Mouse (Mus musculus) lung, postnatal 4 days (tissue): ENCODE data around the gene Hspb8.

Experiments
- DNase-seq, 2 experiments: peaks; one replicate each; pipeline ENCODE4 v3.0.0; 2021

Gene Hspb8

GRCm38 (mm10) chr5:116422699-116423201 lies at the start of gene Hspb8:
TSS of gene Hspb8 (minus strand) at chr5:116422864.
- peak; percentile 83 to 90 for DNase-seq

GRCm38 (mm10) chr5:116461354-116462042 lies 38.8 kb upstream of the Hspb8 start:
- DNase-seq: no peak

DNA sequence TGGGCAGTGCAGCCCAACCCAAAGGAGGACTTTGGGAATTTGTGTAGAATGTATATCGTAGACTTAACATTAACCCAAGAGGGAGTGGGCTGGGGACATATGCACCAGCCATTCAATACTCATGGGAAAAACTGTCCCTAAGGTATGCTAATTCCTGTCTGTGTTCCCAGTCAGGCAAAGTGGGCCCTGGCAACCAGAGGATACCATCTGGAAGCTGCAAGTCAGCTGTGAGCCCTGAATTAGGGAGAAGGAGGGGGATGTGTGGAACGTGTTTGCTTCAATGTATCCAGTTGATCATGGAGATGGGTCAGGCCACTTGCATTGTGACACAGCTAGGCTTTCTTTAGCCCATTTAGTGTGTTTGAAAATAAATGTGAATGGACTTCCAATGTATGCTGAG lies 37.3 kb upstream of the Hspb8 start:
- no peak for DNase-seq

DNA sequence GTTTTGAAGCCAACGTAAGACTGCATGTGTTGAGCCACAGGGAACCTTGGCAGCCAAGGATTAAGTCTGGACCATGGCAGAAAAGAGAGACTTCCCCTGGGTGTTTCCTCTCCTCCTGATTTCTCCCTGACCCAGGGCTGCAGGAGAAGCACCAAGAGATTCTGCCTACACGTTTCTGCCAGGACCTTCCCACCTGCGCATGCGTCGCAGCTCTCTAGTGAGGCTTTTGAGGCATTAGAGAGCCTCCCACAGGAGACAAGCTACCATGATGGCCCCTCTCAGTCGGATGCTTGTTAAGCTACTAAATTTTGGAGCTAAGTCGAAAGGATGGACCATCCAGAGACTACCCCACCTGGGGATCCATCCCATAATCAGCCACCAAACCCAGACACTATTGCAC lies 35.1 kb upstream of the Hspb8 start:
- DNase-seq: no peak

DNA sequence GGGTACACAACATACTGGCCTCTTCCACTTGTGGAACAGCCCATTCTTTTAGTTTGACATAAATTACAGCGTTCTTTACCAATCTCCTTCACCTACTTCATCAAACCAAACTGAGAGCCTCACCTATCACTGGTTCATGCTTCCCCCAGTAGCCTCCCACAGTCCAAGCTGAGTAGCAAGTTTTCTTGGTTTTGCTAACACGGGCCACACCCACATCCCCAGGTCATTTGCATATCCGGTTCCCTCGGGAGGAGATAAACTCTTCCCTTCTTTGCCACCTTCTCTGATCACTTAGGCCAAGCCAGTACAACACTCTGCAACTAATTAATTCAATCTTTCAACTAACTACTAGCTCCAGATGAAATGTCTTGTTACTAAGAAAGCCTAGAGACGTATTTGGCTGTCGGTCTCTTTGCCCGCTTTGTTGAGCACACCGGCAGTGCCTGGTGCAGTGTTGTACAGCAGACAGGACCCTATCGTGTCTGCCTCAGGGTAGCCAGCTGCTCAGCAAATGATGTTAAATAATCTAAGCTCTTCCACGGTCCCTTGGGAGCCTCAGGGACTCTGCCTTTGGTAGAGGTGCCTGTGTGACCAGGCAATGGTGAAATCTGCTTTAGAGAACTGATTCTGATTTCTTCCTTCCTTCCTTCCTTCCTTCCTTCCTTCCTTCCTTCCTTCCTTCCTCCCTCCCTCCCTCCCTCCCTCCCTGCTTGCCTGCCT lies 34.3 kb upstream of the Hspb8 start:
- DNase-seq: no peak

GRCm38 (mm10) chr5:116453401-116453851 lies 30.8 kb upstream of the Hspb8 start:
- peak; percentile 77 to 80 for DNase-seq

- no peak for DNase-seq
Measured at GRCm38 (mm10) chr5:116450901-116451300, 28.2 kb upstream of the Hspb8 start.

- DNase-seq: no peak
Measured at GRCm38 (mm10) chr5:116449522-116450225, 27.0 kb upstream of the Hspb8 start.

DNA sequence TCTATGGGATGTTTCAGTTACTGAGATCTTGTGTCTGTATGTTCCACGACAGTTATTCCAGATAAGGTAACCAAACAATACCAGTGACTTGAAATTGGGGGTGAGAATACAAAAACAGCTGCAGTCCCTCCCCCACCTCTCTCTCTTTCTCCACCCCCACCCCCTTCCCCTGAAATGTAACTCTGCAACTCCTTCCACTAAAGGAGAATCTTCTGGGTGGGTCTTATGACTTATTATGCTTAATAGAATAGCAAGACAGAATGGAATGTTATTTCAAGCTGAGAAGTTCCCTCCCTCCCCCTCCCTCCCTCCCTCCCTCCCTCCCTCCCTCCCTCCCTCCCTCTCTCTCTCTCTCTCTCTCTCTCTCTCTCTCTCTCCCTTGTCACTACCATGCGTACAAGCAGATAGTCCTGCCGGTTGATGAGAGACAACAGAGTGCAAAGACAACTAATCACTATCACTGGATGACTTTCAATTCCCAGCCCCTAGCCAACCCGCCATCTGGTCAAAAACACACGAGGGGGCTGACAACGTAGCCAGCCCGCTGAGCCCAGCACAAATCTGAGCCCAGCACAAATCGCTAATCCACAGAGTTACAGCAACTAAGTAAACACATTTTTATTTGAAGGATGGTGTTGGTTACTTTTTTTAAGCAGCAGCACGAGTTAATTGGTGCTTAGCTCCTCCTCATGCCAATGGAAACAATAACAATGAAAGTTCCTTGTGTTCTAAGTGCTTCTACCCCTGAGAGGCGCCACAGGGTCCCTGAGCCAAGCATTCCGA lies 25.9 kb upstream of the Hspb8 start:
- DNase-seq: peak; percentile 15 to 65

DNA sequence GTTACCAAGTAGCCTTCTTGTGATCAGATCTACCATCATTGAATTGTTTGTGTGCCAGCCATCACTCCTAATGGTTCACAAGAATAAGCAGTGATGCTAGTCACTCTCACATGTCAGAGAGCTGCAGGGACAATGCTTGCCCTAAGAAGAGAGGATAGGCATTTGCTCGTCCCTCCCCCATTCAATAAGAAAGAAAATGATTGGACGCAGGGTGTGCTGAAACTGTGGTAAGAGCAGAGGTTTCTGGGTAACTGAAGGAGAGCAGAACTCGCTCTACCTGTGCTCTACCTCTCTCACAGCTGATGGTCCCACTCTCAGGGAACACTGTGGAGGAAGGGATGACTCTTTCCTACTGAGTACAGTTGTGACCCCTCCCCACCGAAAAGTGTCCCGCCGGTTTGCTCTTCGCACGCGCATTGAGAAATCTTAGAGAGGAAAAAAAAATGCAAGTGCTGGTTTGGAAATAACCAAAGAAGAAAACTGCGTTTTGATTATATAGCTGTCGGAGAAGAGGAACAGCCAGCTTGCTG lies 25.2 kb upstream of the Hspb8 start:
- DNase-seq: peak in 1 of 2 experiments; percentile 29

DNA sequence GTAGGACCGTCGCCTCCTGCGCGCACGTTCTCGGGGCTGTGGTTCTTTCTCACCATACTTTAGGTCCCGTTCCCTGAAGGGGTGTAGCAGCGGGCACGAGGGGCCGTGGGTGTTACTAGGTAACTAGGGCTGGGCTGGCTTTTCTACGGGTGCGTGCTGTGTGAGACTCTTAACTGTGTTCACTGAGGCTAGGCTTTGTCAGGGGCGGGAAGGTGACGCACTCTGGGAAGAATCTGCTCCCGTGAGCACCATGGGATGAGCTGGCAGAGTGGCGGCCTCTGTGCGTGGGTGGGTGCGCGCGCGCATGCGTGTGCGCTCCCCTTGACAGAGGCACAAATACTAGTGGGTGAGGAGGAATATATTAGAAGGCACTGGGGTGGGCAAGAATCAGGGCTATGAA lies 23.9 kb upstream of the Hspb8 start:
- DNase-seq: no peak

- no peak for DNase-seq
Measured at GRCm38 (mm10) chr5:116445634-116446367, 23.1 kb upstream of the Hspb8 start.

DNA sequence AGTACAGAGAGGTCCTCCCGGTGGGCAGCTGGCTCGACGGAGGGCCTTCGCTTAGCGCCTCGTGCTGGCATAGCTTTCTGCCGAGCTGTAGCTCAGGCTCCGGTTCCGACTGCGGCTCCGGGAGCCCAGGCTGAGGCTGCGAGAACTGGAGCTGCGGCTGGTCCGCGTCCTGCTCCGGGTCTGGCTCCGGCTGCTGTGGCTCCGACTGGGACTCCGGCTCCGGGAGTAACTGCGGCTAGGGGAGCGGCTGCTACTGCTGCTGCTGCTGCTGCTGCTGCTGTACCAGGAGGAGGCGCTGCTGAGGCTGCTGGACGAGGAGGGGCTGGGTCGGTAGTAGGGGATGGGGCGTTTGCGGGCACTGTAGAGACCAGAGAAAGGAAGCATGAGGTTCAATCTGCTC lies 21.9 kb upstream of the Hspb8 start:
- peak; percentile 23 to 24 for DNase-seq

DNA sequence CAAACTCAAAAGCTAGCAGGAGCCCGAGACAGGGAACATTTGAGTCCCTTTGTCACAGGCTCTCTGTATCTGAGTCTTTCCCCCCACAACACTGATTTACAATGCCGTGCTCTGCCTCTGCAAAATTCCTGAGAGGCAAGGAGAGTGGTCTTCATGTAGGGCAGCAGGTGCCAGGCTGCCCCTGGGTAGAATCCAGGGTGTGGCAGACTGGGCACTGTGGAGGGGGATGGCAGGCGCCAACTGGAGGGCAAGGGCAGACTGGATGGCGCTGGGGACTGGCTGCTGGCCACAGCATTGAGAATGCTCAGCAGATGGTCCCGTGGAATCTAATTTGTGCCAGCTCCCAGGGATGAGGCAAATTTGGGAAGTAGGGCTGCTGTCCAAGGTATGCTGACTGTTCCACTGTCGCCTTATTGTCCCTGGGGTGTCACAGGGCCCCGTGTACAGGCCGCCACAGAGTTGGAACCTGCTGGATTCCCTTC lies 20.8 kb upstream of the Hspb8 start:
- no peak for DNase-seq

DNA sequence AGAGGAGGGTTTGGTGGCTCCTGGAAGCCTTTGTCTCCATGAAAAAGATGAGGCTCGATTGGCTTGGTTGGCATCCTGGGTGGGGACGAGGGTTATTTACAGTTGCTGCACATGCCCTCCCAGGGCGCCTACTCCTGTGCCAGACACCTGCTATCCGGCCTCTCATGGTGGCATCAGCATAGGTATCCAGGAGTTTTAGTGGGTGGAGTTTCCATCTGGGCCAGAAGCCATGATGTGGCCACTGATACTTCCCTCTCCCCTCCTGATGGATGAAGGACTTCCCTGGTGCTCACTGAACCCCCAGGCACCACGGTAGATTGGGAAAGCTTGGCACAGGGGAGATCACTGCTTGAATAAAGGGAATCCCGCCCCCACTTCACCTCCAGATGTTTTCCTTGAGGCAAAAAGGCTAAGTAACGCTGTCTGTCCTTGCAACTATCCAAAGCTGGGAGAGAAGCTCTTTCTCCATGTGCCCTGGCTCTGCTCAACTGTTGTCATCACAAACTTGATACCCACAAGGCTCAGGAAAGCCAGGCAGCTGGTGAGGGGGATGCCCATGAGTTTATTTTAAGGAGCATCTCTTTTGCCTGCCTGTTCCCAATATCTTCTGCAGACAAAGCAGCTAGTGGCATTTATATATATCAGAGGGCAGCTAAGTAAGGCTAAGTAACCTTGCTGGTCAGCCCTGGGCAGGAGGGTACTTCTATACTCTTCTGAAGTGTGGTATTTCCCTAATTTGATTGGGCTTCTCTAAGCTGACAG lies 20.2 kb upstream of the Hspb8 start:
- no peak for DNase-seq

DNA sequence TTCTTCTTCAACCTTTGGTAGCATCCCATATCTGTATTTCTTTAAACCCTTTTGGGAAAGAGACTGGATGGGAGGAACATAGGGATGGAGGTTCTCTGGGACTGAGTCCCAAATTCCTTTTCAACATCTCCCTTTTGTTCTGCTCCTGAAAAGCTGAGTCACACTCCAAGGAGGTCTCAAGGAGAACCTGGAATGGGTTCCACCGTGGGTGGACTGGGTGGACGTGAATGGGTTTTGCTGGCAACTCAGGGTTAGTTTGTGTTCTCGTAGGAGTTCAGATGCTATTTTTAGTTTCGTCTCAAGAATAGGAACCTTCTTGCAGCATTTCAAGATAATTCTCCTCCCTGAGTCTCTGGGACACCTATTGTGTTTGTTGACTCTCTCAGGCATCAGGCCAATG lies 17.6 kb upstream of the Hspb8 start:
- no peak for DNase-seq

DNA sequence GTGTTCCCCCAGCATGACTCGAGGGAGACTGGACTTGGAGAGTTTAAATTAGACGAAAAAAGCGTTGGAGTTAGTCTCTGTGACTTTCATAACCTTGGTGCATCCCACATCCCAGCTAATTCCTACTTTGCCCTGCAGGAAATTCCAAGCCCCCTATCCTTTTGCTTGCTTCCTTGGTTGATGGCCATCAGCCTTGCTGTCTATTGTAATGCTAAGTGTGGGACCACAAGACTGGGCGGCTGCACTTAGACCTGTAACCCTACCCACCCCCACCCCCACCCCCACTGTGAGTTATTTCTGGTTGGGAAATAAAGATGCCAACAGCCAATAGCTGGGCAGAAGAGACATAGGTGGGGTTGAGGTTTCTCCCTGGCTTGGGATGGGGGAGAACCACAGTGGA lies 15.7 kb upstream of the Hspb8 start:
- DNase-seq: no peak

- DNase-seq: no peak
Measured at GRCm38 (mm10) chr5:116436117-116436516, 13.5 kb upstream of the Hspb8 start.

DNA sequence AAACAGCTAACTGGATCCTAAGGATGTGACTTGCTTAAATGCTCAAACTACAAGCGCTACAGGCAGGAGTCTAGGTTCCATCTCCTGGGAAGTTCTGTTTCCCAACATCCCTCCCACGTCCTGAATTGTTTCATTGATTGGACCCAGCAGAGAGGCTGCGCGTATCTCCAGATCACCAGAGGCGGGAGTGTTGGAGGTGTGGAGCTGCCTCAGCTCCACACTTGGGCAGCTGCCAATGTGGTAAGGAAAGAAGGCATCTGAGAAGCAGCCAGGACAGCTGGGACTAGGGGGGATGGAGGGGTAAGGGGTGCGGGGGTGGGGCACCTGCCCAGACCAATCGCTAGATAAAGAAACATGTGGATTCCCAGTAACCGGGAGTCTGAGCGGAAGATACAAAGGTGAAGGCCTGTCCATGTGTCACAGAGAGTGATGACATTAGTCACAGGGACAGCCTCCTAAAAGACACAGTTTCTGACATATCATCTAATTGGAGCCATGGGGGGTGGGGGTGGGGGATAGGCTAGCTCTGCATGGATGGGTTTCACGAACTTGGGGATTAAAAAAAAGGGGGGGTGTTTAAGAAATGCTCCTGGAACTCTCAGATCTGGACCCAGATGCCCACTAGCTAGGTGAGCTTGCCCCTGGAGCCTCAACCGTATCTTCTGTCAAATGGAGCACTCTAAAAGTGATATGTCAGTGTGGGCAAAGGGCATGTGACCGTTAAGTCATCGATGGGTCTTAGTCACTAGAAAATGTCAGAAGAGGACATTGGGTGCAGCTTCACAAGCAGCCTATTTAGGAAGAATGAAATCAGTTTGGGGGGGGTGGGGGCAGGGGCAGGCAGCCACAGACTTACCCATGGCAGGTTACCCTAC lies 12.5 kb upstream of the Hspb8 start:
- DNase-seq: no peak

- no peak for DNase-seq
Measured at GRCm38 (mm10) chr5:116432871-116433270, 10.2 kb upstream of the Hspb8 start.
